Mouse (Mus musculus) cerebral cortex, adult 2 months (tissue): ENCODE data around the gene Dusp16.

Experiments
- WGBS: fragments of 180-500 bp; shearing (Covaris S2); methylation state at CpG from one replicate; pipeline ENCODE4 v1.1.7; 2018; 5-methylcytosine and 5-hydroxymethylcytosine counted together

Dusp16 gene

GRCm38 (mm10) chr6:134792141-134793045 lies at the start of gene Dusp16:
Gene Dusp16 (minus strand): TSS chr6:134792625.
- WGBS = under 1% methylated on average over 100 of the region's 108 CpGs

- 80% methylated on average over 2 of the region's 2 CpGs for WGBS
Measured at GRCm38 (mm10) chr6:134840346-134840745, 47.9 kb upstream of the Dusp16 start.

GRCm38 (mm10) chr6:134838111-134838510 lies 45.7 kb upstream of the Dusp16 start:
- WGBS = 90% methylated on average over 4 of the region's 4 CpGs

- 74% methylated on average over 9 of the region's 9 CpGs for WGBS
Measured at GRCm38 (mm10) chr6:134834585-134835251, 42.3 kb upstream of the Dusp16 start.

GRCm38 (mm10) chr6:134830776-134831175 lies 38.4 kb upstream of the Dusp16 start:
- WGBS = 3% methylated on average over 10 of the region's 10 CpGs

- WGBS = under 1% methylated on average over 58 of the region's 58 CpGs
Measured at GRCm38 (mm10) chr6:134829786-134830700, 37.6 kb upstream of the Dusp16 start, which contains the start of gene Crebl2. Gene Crebl2 (plus strand): TSS chr6:134830154.

- 74% methylated on average over 10 of the region's 10 CpGs for WGBS
Measured at GRCm38 (mm10) chr6:134822844-134823243, 30.4 kb upstream of the Dusp16 start.

GRCm38 (mm10) chr6:134820411-134820810 lies 28.0 kb upstream of the Dusp16 start:
- 73% methylated on average over 6 of the region's 6 CpGs for WGBS

GRCm38 (mm10) chr6:134819741-134820140 lies 27.3 kb upstream of the Dusp16 start:
- WGBS = 60% methylated on average over 5 of the region's 5 CpGs

GRCm38 (mm10) chr6:134817051-134817928 lies 24.9 kb upstream of the Dusp16 start:
- WGBS = 71% methylated on average over 12 of the region's 12 CpGs

GRCm38 (mm10) chr6:134813066-134813465 lies 20.6 kb upstream of the Dusp16 start:
- 95% methylated on average over 1 of the region's 1 CpGs for WGBS

- 95% methylated on average over 11 of the region's 11 CpGs for WGBS
Measured at GRCm38 (mm10) chr6:134807794-134808193, 15.4 kb upstream of the Dusp16 start.

- 78% methylated on average over 2 of the region's 2 CpGs for WGBS
Measured at GRCm38 (mm10) chr6:134807091-134807490, 14.7 kb upstream of the Dusp16 start.

GRCm38 (mm10) chr6:134806130-134806529 lies 13.7 kb upstream of the Dusp16 start:
- 92% methylated on average over 6 of the region's 6 CpGs for WGBS

- 61% methylated on average over 5 of the region's 5 CpGs for WGBS
Measured at GRCm38 (mm10) chr6:134804736-134805277, 12.4 kb upstream of the Dusp16 start.

GRCm38 (mm10) chr6:134802641-134803043 lies 10.2 kb upstream of the Dusp16 start:
- WGBS = 88% methylated on average over 9 of the region's 9 CpGs

GRCm38 (mm10) chr6:134801483-134801882 lies 9.1 kb upstream of the Dusp16 start:
- 72% methylated on average over 1 of the region's 1 CpGs for WGBS

GRCm38 (mm10) chr6:134796297-134796696 lies 3.9 kb upstream of the Dusp16 start:
- WGBS = 94% methylated on average over 10 of the region's 10 CpGs

GRCm38 (mm10) chr6:134793911-134794520 lies 1.6 kb upstream of the Dusp16 start:
- 27% methylated on average over 21 of the region's 21 CpGs for WGBS
